Mouse (Mus musculus) hindbrain, embryonic 12.5 days (tissue): ENCODE results near the gene Tnfsf12. TPM values are rescaled to one million over a fixed set of nuclear protein-coding genes. Genes with fewer than 3 reads are reported as not detected.

Source experiments
- ATAC-seq: fragments of 200-750 bp; cut with Nextera tagmentation; 2 replicates; pipeline ENCODE4 v1.8.0; 2017; ENCODE audit warnings: moderate TSS enrichment; ENCODE audit not compliant: low FRiP score
- H3K27ac ChIP-seq: fragments of 300-500 bp; sonication (generic); 2 replicates; pipeline ENCODE4 v1.5.1; 2016; ENCODE audit warnings: mild to moderate bottlenecking
- H3K27me3 ChIP-seq: fragments of 300-500 bp; sonication (generic); 2 replicates; pipeline ENCODE4 v1.6.1; 2016; ENCODE audit warnings: mild to moderate bottlenecking
- H3K36me3 ChIP-seq: fragments of 300-500 bp; sonication (generic); 2 replicates; pipeline ENCODE4 v1.6.1; 2016; ENCODE audit warnings: mild to moderate bottlenecking
- H3K4me1 ChIP-seq: fragments of 300-500 bp; sonication (generic); 2 replicates; pipeline ENCODE4 v1.6.1; 2016
- H3K4me2 ChIP-seq: fragments of 300-500 bp; sonication (generic); replicated peaks from 2 replicates; pipeline ENCODE4 v1.6.1; 2016; ENCODE audit warnings: mild to moderate bottlenecking
- H3K4me3 ChIP-seq: fragments of 300-500 bp; sonication (generic); 2 replicates; pipeline ENCODE4 v1.5.1; 2016; ENCODE audit warnings: mild to moderate bottlenecking
- H3K9ac ChIP-seq: fragments of 300-500 bp; sonication (generic); 2 replicates; pipeline ENCODE4 v1.6.1; 2016; ENCODE audit warnings: mild to moderate bottlenecking, moderate library complexity
- H3K9me3 ChIP-seq: fragments of 300-500 bp; sonication (generic); replicated peaks from 2 replicates; pipeline ENCODE4 v1.6.1; 2016; ENCODE audit warnings: mild to moderate bottlenecking
- WGBS: fragments of 180-500 bp; shearing (Covaris S2); methylation state at CpG from one replicate; pipeline ENCODE4 v1.1.7; 2016; 5-methylcytosine and 5-hydroxymethylcytosine counted together
- polyA plus RNA-seq: library from polyadenylated mRNA; unstranded; fragments of >200 nt; fragmentation: Nextera tagmentation; extraction: Ambion mirVana; gene quantifications from 2 replicates; pipeline ENCODE4 v1.2.1, GENCODE M21; 2016

Gene Tnfsf12
- polyA plus RNA-seq, 1 experiment from 2014 or later, result 3.1 TPM

DNA sequence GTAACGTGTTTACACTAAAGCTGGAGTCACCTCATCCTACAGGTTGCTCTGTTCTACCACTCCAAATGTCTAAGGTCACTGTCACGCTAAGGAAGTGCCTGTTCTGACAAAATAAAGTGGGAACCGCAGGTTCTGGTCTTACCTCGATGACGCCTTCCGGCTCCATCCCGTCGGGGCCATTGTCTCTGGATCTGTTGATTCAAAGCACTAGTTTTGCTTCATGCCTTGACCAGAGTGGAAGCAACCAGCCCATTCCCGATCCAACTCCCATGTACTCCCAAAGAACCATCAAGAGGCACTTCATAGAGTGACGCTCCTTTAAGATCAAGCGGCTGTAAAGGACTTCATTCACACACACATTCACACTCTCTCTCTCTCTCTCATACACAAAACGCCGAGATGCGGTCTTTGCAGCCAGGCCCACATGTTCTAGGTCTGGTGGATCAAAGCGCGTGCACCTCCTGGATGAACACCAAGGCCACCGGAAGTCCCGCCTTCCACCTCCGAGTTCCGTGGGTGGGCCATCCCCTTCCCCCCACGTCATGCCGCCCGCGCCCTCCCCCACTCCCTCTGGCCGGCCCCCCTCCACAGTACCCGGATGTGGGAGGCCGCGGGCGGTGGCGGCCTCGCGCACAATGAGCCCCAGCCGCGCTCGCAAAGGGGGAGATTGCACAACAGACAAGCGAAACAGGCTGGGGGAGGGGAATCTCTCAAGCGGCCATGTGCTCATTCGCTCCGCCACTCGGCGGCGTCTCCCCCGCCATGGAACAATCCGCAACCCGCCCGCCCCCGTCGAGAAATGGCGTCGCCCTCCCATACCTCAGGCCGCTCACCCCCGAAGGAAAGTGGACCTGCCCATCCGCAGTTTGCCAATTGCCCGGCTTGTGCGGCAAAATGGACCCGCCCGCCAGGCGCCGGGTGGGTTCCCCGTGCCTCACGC lies 24.6 kb downstream of the Tnfsf12 start:
- 1% methylated on average over 58 of the region's 61 CpGs for WGBS
- H3K9ac ChIP-seq, result peak overlapping the region; percentile 99
- H3K4me3 ChIP-seq, result peak overlapping the region; percentile 89
- no peaks in the 10 kb centered on the region for H3K9me3 ChIP-seq
- H3K36me3 ChIP-seq, result peaks cover 74% of the 10 kb centered on the region
- H3K27ac ChIP-seq, result peak overlapping the region; percentile 96
- no peaks in the 10 kb centered on the region for H3K27me3 ChIP-seq
- peak; percentile 64 for ATAC-seq
- peaks cover 30% of the 10 kb centered on the region for H3K4me1 ChIP-seq
- H3K4me2 ChIP-seq, result peak overlapping the region; percentile 97

DNA sequence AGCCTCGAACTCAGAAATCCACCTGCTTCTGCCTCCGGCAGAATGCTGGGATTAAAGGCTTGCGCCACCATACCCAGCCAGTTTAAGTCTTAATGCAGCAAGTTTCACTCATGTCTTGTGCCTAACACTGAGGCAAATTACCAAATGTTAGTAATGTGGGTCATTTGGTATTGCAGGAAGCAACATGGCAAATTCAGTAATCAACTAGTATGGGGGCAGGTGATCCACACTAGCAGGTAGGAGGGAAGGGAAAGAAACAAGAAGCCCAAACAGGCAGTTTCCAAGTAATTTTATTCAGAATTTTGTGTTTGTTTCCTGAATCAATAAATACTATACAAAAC lies 29.0 kb downstream of the Tnfsf12 start:
- Histone ChIP-seq H3K27me3 (no peaks in the 10 kb centered on the region), H3K9me3 (no peaks in the 10 kb centered on the region), H3K9ac (no peak overlapping the region), H3K27ac (no peak overlapping the region), H3K4me1 (peaks cover 29% of the 10 kb centered on the region), H3K4me2 (no peak overlapping the region), H3K36me3 (peaks cover 70% of the 10 kb centered on the region), H3K4me3 (no peak overlapping the region)
- no peak for ATAC-seq
- 89% methylated on average over 3 of the region's 3 CpGs for WGBS

- no peak for ATAC-seq
- 28% methylated on average over 7 of the region's 7 CpGs for WGBS
- no peak within 1 kb of the TSS for H3K9ac ChIP-seq
- H3K4me1 ChIP-seq, result peaks cover 35% of the 10 kb centered on the region
- H3K4me2 ChIP-seq, result no peak within 1 kb of the TSS
- H3K9me3 ChIP-seq, result no peaks in the 10 kb centered on the region
- H3K27ac ChIP-seq, result peak within 1 kb of the TSS; percentile 37; the same call in 1 of the 2 replicates
- peaks cover 70% of the 10 kb centered on the region for H3K36me3 ChIP-seq
- no peaks in the 10 kb centered on the region for H3K27me3 ChIP-seq
- no peak within 1 kb of the TSS for H3K4me3 ChIP-seq
These were observed 29.5 kb downstream of the Tnfsf12 start, which contains the start of gene Cd68 for GRCm38 (mm10) chr11:69665961-69666664. Gene Cd68 (minus strand): TSS chr11:69666153.

DNA sequence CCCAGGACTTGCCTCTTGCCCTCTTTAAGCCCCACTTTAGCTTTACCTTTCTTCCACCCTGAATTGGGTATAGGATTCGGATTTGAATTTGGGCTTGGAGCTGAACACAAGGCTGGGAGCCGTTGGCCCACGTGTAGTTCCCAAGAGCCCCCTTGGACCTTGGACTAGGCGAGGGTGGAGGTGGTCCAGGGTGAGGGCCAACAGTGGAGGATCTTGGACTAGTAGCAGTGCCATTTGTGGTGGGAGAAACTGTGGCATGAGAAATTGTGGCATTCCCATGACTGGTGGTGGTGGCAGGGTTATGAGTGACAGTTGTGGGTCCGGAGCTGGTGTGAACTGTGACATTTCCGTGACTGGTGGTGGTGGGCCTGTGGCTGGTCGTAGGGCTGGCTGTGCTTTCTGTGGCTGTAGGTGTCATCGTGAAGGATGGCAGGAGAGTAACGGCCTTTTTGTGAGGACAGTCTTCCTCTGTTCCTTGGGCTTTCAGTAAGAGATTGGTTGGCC lies 30.1 kb downstream of the Tnfsf12 start:
- H3K9ac ChIP-seq, result no peak overlapping the region
- 75% methylated on average over 9 of the region's 9 CpGs for WGBS
- H3K9me3 ChIP-seq, result no peaks in the 10 kb centered on the region
- H3K4me1 ChIP-seq, result peaks cover 36% of the 10 kb centered on the region
- H3K4me2 ChIP-seq, result no peak overlapping the region
- ATAC-seq, result no peak
- peak overlapping the region; percentile 37; the same call in 1 of the 2 replicates for H3K27ac ChIP-seq
- peaks cover 66% of the 10 kb centered on the region for H3K36me3 ChIP-seq
- H3K27me3 ChIP-seq, result no peaks in the 10 kb centered on the region
- H3K4me3 ChIP-seq, result no peak overlapping the region

GRCm38 (mm10) chr11:69664841-69665240 lies 30.8 kb downstream of the Tnfsf12 start:
- Histone ChIP-seq H3K9me3 (no peaks in the 10 kb centered on the region), H3K9ac (no peak overlapping the region), H3K4me3 (no peak overlapping the region), H3K27me3 (no peaks in the 10 kb centered on the region), H3K4me1 (peaks cover 29% of the 10 kb centered on the region), H3K27ac (0 out of 2 replicates have a peak overlapping the region, but pooled peaks have one; percentile 30), H3K4me2 (no peak overlapping the region), H3K36me3 (peaks cover 59% of the 10 kb centered on the region)
- 96% methylated on average over 7 of the region's 7 CpGs for WGBS
- ATAC-seq, result no peak

- peaks cover 53% of the 10 kb centered on the region for H3K36me3 ChIP-seq
- H3K4me3 ChIP-seq, result no peak overlapping the region
- WGBS, result 91% methylated on average over 6 of the region's 6 CpGs
- no peak overlapping the region for H3K4me2 ChIP-seq
- H3K9ac ChIP-seq, result no peak overlapping the region
- H3K27ac ChIP-seq, result peak overlapping the region; percentile 97; the same call in 1 of the 2 replicates
- no peaks in the 10 kb centered on the region for H3K9me3 ChIP-seq
- no peak for ATAC-seq
- H3K27me3 ChIP-seq, result no peaks in the 10 kb centered on the region
- H3K4me1 ChIP-seq, result peaks cover 21% of the 10 kb centered on the region
These were observed 31.9 kb downstream of the Tnfsf12 start for GRCm38 (mm10) chr11:69663795-69664194.

DNA sequence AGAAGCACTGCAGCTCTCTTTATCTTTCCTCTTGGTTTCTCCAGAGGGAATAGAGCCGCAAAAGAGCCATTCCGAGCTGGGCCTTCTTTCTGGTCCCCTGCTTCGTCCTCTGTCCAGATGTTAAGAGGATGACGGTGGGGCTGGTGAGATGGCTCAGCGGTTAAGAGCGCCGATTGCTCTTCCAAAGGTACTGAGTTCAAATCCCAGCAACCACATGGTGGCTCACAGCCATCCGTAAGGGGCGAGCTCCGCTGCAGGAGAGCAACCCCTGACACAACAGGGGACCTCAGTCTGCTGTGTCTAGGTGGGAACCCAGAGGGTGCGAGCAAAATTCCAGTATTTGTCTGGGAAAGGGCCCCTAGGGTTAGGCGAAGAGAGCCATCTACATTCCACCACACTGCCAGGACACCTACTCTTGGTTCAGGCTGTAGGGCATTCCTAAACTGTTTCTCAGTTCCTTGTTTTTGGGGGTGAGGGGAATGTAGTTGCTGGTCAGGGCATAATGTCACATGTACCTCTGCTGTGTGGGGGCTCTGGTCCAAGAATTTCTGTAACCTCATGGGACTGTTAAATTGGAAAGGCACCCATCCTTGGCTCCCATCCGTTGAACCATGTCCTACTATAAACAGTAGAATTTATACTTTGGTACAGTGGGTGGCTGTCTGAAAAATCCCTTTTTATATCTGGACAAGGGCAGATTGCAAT lies 32.5 kb downstream of the Tnfsf12 start:
- H3K4me3 ChIP-seq, result peak overlapping the region; percentile 48
- WGBS, result 65% methylated on average over 13 of the region's 13 CpGs
- H3K9me3 ChIP-seq, result no peaks in the 10 kb centered on the region
- H3K4me2 ChIP-seq, result peak overlapping the region; percentile 57
- ATAC-seq, result peak; percentile 51
- peak overlapping the region; percentile 61 for H3K9ac ChIP-seq
- H3K4me1 ChIP-seq, result peaks cover 20% of the 10 kb centered on the region
- H3K27ac ChIP-seq, result peak overlapping the region; percentile 97
- H3K27me3 ChIP-seq, result no peaks in the 10 kb centered on the region
- H3K36me3 ChIP-seq, result peaks cover 53% of the 10 kb centered on the region

DNA sequence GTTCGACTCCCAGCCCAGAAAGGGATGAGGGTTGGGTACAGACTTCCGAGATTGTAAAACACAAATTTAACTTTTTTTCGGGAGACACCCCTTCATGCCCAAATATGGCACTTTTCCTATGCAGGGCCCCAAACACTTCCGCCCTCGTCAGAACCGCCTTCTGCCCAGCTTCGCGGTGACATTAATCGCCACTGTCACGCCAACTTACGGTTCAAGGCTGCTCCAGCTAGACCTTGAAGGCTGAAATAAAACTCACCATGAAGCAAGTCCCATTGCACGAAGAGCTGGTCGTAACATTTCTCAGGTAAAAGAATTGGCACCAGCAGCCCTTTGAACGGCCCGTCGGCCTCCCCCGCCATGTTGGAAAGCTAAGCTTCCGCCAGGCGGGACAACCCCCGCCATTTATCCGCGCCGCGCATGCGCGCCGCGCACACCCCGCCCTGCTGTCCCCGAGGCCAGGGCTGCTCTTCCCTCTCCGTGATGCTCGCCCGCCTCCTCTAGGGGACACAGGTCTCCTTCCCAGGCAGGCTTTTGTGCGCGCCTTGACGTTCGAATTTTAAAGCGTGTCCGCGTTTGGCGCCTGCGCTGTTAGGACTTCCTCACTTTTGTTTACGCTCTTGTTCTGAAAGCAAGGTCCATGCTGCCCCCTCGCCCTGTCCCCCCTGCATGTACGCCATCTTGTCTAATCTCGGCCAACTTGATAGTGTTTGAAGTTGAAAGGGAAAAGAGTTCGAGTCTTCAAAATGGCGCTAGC lies 33.3 kb downstream of the Tnfsf12 start, which contains the start of gene Mpdu1:
TSS of gene Mpdu1 (minus strand) at position 430 of the 754 bp plus-strand sequence.
- H3K4me1 ChIP-seq, result peaks cover 20% of the 10 kb centered on the region
- H3K9me3 ChIP-seq, result no peaks in the 10 kb centered on the region
- peak within 1 kb of the TSS; percentile 61 for H3K9ac ChIP-seq
- peaks cover 53% of the 10 kb centered on the region for H3K36me3 ChIP-seq
- peak within 1 kb of the TSS; percentile 48 for H3K4me3 ChIP-seq
- no peaks in the 10 kb centered on the region for H3K27me3 ChIP-seq
- peak within 1 kb of the TSS; percentile 97 for H3K27ac ChIP-seq
- ATAC-seq, result peak; percentile 96
- H3K4me2 ChIP-seq, result peak within 1 kb of the TSS; percentile 57
- under 1% methylated on average over 48 of the region's 48 CpGs for WGBS

- peak overlapping the region; percentile 48 for H3K4me3 ChIP-seq
- H3K36me3 ChIP-seq, result peaks cover 56% of the 10 kb centered on the region
- H3K27me3 ChIP-seq, result no peaks in the 10 kb centered on the region
- WGBS, result 81% methylated on average over 3 of the region's 3 CpGs
- H3K9ac ChIP-seq, result peak overlapping the region; percentile 61
- peaks cover 27% of the 10 kb centered on the region for H3K4me1 ChIP-seq
- peak overlapping the region; percentile 97 for H3K27ac ChIP-seq
- no peak for ATAC-seq
- no peaks in the 10 kb centered on the region for H3K9me3 ChIP-seq
- H3K4me2 ChIP-seq, result peak overlapping the region; percentile 57
These were observed 34.3 kb downstream of the Tnfsf12 start for GRCm38 (mm10) chr11:69661221-69661881.

DNA sequence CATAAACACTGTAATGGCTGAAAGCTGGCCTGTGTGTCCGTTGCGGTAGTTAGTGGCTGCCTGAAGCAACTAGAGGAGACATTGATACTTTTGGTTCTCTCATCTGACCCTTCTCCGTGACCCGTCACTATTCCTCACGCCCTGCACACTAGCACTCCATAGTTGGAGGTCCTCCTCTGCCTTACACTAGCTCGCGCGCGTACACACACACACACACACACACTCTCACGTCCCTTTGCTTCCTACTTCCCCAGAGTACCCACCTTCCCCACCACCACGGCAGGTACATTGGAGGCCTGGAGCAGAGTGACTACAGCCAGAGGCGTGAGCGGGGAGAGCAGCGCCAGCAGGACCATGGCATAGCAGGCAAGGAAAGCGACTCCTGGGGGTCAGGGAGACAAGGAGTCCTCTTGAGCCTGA lies 38.2 kb downstream of the Tnfsf12 start:
- Histone ChIP-seq H3K4me3 (no peak overlapping the region), H3K27ac (no peak overlapping the region), H3K4me1 (peaks cover 22% of the 10 kb centered on the region), H3K36me3 (peaks cover 53% of the 10 kb centered on the region), H3K9ac (no peak overlapping the region), H3K27me3 (no peaks in the 10 kb centered on the region), H3K4me2 (no peak overlapping the region), H3K9me3 (no peaks in the 10 kb centered on the region)
- WGBS, result 83% methylated on average over 15 of the region's 15 CpGs
- no peak for ATAC-seq
